Mouse (Mus musculus) neural tube, embryonic 14.5 days (tissue): ENCODE results near the gene Smim23. TPM values are rescaled to one million over a fixed set of nuclear protein-coding genes. Genes with fewer than 3 reads are reported as not detected.
A peak's percentile ranks its signal among the peaks of the same experiment; 100 is the strongest.

Experiments used
- ATAC-seq: fragments of 200-750 bp; cut with Nextera tagmentation; 2 replicates; pipeline ENCODE4 v1.8.0; 2017; ENCODE audit warnings: low read depth, mild to moderate bottlenecking, moderate TSS enrichment, moderate library complexity
- H3K27ac ChIP-seq: fragments of 300-500 bp; sonication (generic); 2 replicates; pipeline ENCODE4 v1.5.1; 2014; ENCODE audit warnings: low read depth, mild to moderate bottlenecking, control low read depth, low read length, moderate library complexity, mixed read lengths
- H3K27me3 ChIP-seq: fragments of 300-500 bp; sonication (generic); 2 replicates; pipeline ENCODE4 v1.6.1; 2014; ENCODE audit warnings: low read length; ENCODE audit not compliant: control insufficient read depth, insufficient read depth
- H3K36me3 ChIP-seq: fragments of 300-500 bp; sonication (generic); 2 replicates; pipeline ENCODE4 v1.6.1; 2014; ENCODE audit warnings: low read length, mixed read lengths; ENCODE audit not compliant: control insufficient read depth, insufficient read depth
- H3K4me1 ChIP-seq: fragments of 300-500 bp; sonication (generic); 2 replicates; pipeline ENCODE4 v1.6.1; 2014; ENCODE audit warnings: low read length; ENCODE audit not compliant: control insufficient read depth, insufficient read depth
- H3K4me2 ChIP-seq: fragments of 300-500 bp; sonication (generic); 2 replicates; pipeline ENCODE4 v1.6.1; 2014; ENCODE audit warnings: mild to moderate bottlenecking, low read depth, low read length, control low read depth
- H3K4me3 ChIP-seq: fragments of 300-500 bp; sonication (generic); 2 replicates; pipeline ENCODE4 v1.5.1; 2014; ENCODE audit warnings: low read depth, low read length, control low read depth, mixed read lengths
- H3K9ac ChIP-seq: fragments of 300-500 bp; sonication (generic); replicated peaks from 2 replicates; pipeline ENCODE4 v1.6.1; 2014; ENCODE audit warnings: low read depth, mild to moderate bottlenecking, control low read depth, low read length, mixed read lengths
- H3K9me3 ChIP-seq: fragments of 300-500 bp; sonication (generic); 2 replicates; pipeline ENCODE4 v1.6.1; 2016; ENCODE audit warnings: low read length; ENCODE audit not compliant: control insufficient read depth
- WGBS: fragments of 180-500 bp; shearing (Covaris S2); extraction: QIAGEN DNeasy Blood & Tissue Kit; methylation state at CpG from one replicate; pipeline ENCODE4 v1.1.7; 2014; 5-methylcytosine and 5-hydroxymethylcytosine counted together
- polyA plus RNA-seq: library from polyadenylated mRNA; unstranded; fragments of >200 nt; fragmentation: Nextera tagmentation; extraction: Ambion mirVana; gene quantifications from 2 replicates; pipeline ENCODE4 v1.2.1, GENCODE M21; 2014

Smim23 gene
- polyA plus RNA-seq, 1 experiment from 2014 or later, result not detected

DNA sequence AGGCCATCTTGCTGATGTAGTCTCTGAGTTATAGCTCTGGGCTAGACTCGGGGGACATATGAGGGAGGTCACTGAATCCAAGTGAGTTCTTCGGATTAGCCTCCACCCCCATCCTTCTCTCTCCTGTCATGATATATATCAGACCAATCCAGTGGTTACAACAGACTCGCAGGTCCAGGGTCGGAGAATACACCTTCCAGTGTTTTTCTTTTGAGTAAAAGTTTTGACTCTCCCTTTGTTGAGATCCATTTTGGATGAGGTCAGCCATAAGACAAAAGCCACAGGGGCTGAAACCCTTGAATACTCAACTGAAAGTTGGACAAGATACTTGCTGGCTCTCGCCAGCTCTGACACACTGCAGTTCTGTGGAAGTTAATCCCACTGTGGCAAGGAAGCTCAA lies 38.2 kb downstream of the Smim23 start:
- no peak overlapping the region for H3K9ac ChIP-seq
- H3K9me3 ChIP-seq, result no peaks in the 10 kb centered on the region
- H3K27me3 ChIP-seq, result no peaks in the 10 kb centered on the region
- no peak overlapping the region for H3K4me2 ChIP-seq
- ATAC-seq, result no peak
- no peak overlapping the region for H3K27ac ChIP-seq
- no peaks in the 10 kb centered on the region for H3K36me3 ChIP-seq
- no peaks in the 10 kb centered on the region for H3K4me1 ChIP-seq
- H3K4me3 ChIP-seq, result no peak overlapping the region
- 82% methylated on average over 5 of the region's 5 CpGs for WGBS

DNA sequence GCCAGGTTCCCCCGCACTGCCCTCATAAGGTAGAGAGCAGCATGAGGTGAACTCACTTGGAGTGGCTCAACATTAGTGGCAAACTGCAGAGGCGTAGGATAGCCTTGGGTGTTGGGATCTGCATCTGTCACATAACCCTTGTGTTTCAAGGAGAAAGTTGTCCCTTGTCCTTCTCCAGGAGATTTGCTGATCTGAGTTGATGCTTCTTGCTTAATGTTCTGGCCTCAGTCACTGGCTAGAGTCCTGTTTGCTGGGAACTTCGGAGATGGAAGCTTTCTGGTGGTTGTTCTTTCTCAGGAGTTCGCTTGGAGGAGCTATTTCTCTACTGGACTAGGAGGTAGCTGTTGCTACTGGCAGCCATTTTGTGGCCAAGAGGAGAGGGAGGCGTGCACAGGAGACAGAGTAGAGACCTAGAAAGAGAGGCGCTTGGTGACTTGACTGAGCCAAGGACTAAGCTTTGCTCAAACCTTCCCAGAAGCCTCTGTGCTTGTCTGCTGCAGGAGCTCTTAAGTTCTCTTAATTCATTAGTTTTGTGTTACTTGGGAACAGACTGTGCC lies 38.7 kb downstream of the Smim23 start:
- H3K9me3 ChIP-seq, result no peaks in the 10 kb centered on the region
- no peak overlapping the region for H3K4me2 ChIP-seq
- H3K36me3 ChIP-seq, result no peaks in the 10 kb centered on the region
- no peak overlapping the region for H3K27ac ChIP-seq
- ATAC-seq, result no peak
- no peak overlapping the region for H3K4me3 ChIP-seq
- H3K27me3 ChIP-seq, result no peaks in the 10 kb centered on the region
- 78% methylated on average over 6 of the region's 6 CpGs for WGBS
- H3K9ac ChIP-seq, result no peak overlapping the region
- no peaks in the 10 kb centered on the region for H3K4me1 ChIP-seq

DNA sequence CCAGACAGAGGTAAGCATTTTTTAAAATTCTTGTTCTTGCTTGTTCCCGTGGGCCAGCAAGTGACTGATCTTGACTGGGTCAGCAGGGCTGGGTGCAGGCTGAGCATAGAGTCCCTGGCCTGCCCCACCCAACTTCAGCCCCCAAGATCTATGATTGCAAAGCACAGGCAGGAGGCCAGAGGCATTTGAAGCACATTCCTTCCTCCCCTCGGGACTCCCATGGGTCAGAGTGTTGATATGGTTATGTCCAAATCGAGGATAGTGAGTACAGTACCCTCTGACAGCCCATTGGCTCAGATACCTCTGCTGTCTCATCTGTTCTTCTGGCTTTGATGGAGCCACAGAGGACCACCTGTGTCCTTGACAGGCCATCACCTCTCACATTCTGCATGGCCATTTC lies 41.7 kb downstream of the Smim23 start:
- H3K27ac ChIP-seq, result no peak overlapping the region
- no peaks in the 10 kb centered on the region for H3K9me3 ChIP-seq
- H3K4me2 ChIP-seq, result no peak overlapping the region
- H3K4me3 ChIP-seq, result no peak overlapping the region
- no peaks in the 10 kb centered on the region for H3K36me3 ChIP-seq
- no peak for ATAC-seq
- H3K4me1 ChIP-seq, result no peaks in the 10 kb centered on the region
- H3K9ac ChIP-seq, result no peak overlapping the region
- WGBS, result 77% methylated on average over 3 of the region's 3 CpGs
- no peaks in the 10 kb centered on the region for H3K27me3 ChIP-seq

GRCm38 (mm10) chr11:32781633-32782404 lies 42.6 kb downstream of the Smim23 start:
- Histone ChIP-seq H3K9ac (no peak overlapping the region), H3K36me3 (no peaks in the 10 kb centered on the region), H3K4me2 (no peak overlapping the region), H3K27me3 (no peaks in the 10 kb centered on the region), H3K4me1 (no peaks in the 10 kb centered on the region), H3K4me3 (no peak overlapping the region), H3K9me3 (no peaks in the 10 kb centered on the region), H3K27ac (no peak overlapping the region)
- peak; percentile 66 for ATAC-seq
- 49% methylated on average over 2 of the region's 2 CpGs for WGBS

DNA sequence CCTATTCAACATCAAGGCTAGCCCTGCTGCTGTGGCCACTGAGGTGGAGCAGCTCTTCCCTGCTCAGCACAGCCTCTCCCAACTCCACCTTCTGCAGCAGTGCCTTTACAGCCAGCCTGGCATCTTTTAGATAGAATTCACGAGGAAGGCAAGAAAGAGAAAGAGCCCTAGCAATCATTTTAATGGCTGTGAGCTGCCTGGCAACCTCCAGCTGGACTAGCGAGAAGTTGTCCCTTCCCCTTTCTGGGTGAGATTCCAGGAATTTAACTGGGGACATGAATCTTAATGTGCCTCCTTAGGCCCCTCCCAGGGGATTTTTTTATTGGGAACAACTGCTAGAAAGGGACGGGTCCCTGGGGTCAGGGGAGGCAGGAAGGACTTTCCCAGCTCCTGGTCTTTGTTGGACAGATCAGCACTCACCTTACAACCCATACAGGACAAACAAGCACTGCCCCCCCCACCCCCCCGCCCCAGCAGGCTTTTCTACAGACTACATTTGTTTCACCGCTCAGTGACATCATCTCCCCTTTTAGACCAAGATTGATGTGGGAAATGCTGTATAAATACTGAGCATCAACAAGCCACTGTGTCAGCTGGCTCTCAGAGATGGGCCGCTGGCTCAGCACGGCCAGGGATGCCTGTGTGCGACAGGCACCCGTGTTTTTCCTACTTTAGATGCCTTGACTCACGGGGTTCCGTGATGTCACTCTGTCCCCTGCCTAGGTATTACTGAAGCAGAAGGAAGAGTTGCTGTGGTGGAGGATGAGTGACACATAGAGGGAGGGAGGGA lies 43.5 kb downstream of the Smim23 start:
- peak; percentile 85 for ATAC-seq
- no peaks in the 10 kb centered on the region for H3K27me3 ChIP-seq
- 19% methylated on average over 11 of the region's 11 CpGs for WGBS
- H3K9me3 ChIP-seq, result no peaks in the 10 kb centered on the region
- H3K4me1 ChIP-seq, result no peaks in the 10 kb centered on the region
- H3K4me3 ChIP-seq, result no peak overlapping the region
- no peak overlapping the region for H3K4me2 ChIP-seq
- H3K27ac ChIP-seq, result peak overlapping the region; percentile 60
- no peak overlapping the region for H3K9ac ChIP-seq
- H3K36me3 ChIP-seq, result no peaks in the 10 kb centered on the region

DNA sequence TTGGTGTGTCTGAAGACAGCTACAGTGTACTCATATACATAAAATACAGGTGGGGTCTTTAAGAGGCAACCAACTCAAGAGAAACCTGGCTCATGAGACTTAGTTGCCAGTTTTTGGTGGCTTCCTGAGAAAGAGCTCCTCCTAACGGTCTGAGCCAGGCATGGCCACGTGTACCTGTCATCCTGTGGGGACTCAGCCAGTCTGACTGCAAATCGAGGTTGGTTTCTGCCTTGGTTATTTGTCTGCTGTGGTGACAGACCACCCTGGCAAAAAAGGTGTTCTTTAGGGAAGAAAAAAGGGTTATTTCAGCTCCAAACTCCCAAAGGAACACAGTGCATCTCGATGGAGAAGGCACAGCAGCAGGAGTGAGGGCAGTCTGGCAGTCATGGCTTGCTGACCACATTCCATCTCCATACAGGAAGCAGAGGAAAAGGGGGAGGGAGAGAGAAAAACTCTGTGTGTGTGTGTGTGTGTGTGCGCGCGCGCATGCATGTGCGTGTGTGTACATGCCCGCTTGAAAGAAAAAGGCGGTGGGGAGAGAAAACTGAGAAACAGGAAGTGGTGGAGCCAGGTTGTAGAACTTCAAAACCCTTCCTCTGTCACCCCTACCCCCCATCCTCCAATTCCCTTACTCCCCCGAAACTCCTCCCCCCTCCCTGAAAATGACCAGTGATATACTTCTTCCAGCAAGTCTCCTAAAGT lies 55.6 kb downstream of the Smim23 start:
- no peaks in the 10 kb centered on the region for H3K27me3 ChIP-seq
- no peak overlapping the region for H3K9ac ChIP-seq
- 85% methylated on average over 12 of the region's 12 CpGs for WGBS
- no peaks in the 10 kb centered on the region for H3K4me1 ChIP-seq
- H3K36me3 ChIP-seq, result no peaks in the 10 kb centered on the region
- H3K9me3 ChIP-seq, result no peaks in the 10 kb centered on the region
- H3K4me3 ChIP-seq, result no peak overlapping the region
- no peak overlapping the region for H3K27ac ChIP-seq
- no peak; the same call in 1 of the 2 replicates for ATAC-seq
- no peak overlapping the region for H3K4me2 ChIP-seq

Other genes with a start within 250 kb of the Smim23 start
- 109 and 133 TPM in 2 replicates for gene Fbxw11, start 181.9 kb downstream of the Smim23 start, polyA plus RNA-seq